Mouse (Mus musculus) C2C12 (cell line): ENCODE data around the gene Pus1.

Experiments used
- CTCF ChIP-seq: IDR thresholded peaks from one replicate; pipeline ENCODE4 v1.5.1; 2011; ENCODE audit not compliant: control insufficient read depth, insufficient read depth, insufficient read length
- MAX ChIP-seq: IDR thresholded peaks from one replicate; pipeline ENCODE4 v1.6.1; 2011; ENCODE audit warnings: mild to moderate bottlenecking, control low read depth

DNA sequence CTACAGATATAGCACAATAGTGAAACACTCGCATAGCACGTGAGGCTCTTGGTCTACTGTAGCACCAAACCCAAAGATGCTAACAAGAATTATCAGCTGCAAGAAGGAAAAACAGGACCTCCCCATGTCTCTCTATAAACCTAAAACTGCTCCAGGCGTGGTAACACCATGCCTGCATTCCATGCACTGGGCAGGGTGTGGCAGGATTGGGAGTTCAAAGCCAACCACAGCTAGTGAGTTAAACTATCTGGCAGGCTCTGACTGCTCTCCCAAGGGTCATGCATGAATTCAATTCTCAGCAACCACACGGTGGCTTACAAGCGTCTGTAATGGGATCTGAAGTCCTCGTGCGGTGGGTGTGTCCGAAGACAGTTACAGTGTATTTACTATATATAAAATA lies 2.7 kb upstream of the Pus1 start:
- TF ChIP-seq CTCF = no peak
- no peak for TF ChIP-seq MAX
